Mouse (Mus musculus) hindbrain, embryonic 14.5 days (tissue): ENCODE data around the gene Zfp709. TPM values are rescaled to one million over a fixed set of nuclear protein-coding genes. Genes with fewer than 3 reads are reported as not detected.
A peak's percentile ranks its signal among the peaks of the same experiment; 100 is the strongest.
"Not testable (repeated sequence)": the region's sequence is repeated elsewhere in the genome, so short reads cannot be mapped to it uniquely, and the experiment has no call there.

ENCODE experiments used
- ATAC-seq: fragments of 200-750 bp; cut with Nextera tagmentation; 2 replicates; pipeline ENCODE4 v1.8.0; 2017; ENCODE audit warnings: moderate number of reproducible peaks, mild to moderate bottlenecking, moderate TSS enrichment, moderate library complexity; ENCODE audit not compliant: low FRiP score
- DNase-seq: peaks from one replicate; pipeline ENCODE4 v3.0.0-alpha.2; 2015; ENCODE audit warnings: low spot score
- H3K27ac ChIP-seq: fragments of 300-500 bp; sonication (generic); 2 replicates; pipeline ENCODE4 v1.5.1; 2014; ENCODE audit warnings: mild to moderate bottlenecking, moderate library complexity
- H3K27me3 ChIP-seq: fragments of 300-500 bp; sonication (generic); 2 replicates; pipeline ENCODE4 v1.6.1; 2014; ENCODE audit warnings: mild to moderate bottlenecking, low read length, mixed read lengths; ENCODE audit not compliant: control insufficient read depth, insufficient read depth
- H3K36me3 ChIP-seq: fragments of 300-500 bp; sonication (generic); replicated peaks from 2 replicates; pipeline ENCODE4 v1.6.1; 2014; ENCODE audit not compliant: control insufficient read depth, insufficient read depth
- H3K4me1 ChIP-seq: fragments of 300-500 bp; sonication (generic); replicated peaks from 2 replicates; pipeline ENCODE4 v1.6.1; 2014; ENCODE audit warnings: antibody characterized with exemption, low read length, mixed read lengths; ENCODE audit not compliant: control insufficient read depth, insufficient read depth
- H3K4me2 ChIP-seq: fragments of 300-500 bp; sonication (generic); replicated peaks from 2 replicates; pipeline ENCODE4 v1.6.1; 2014; ENCODE audit warnings: mild to moderate bottlenecking, moderate library complexity
- H3K4me3 ChIP-seq: fragments of 300-500 bp; sonication (generic); replicated peaks from 2 replicates; pipeline ENCODE4 v1.5.1; 2014; ENCODE audit warnings: mild to moderate bottlenecking, low read length
- H3K9ac ChIP-seq: fragments of 300-500 bp; sonication (generic); 2 replicates; pipeline ENCODE4 v1.6.1; 2014
- H3K9me3 ChIP-seq: fragments of 300-500 bp; sonication (generic); 2 replicates; pipeline ENCODE4 v1.6.1; 2016; ENCODE audit warnings: low read length; ENCODE audit not compliant: control insufficient read depth
- WGBS: fragments of 180-500 bp; shearing (Covaris S2); extraction: QIAGEN DNeasy Blood & Tissue Kit; methylation state at CpG from one replicate; pipeline ENCODE4 v1.1.7; 2014; 5-methylcytosine and 5-hydroxymethylcytosine counted together
- polyA plus RNA-seq: library from polyadenylated mRNA; unstranded; fragments of >200 nt; fragmentation: Nextera tagmentation; extraction: Ambion mirVana; gene quantifications from 2 replicates; pipeline ENCODE4 v1.2.1, GENCODE M21; 2014

Zfp709 gene
- 9.8 and 10.4 TPM in 2 replicates for polyA plus RNA-seq

DNA sequence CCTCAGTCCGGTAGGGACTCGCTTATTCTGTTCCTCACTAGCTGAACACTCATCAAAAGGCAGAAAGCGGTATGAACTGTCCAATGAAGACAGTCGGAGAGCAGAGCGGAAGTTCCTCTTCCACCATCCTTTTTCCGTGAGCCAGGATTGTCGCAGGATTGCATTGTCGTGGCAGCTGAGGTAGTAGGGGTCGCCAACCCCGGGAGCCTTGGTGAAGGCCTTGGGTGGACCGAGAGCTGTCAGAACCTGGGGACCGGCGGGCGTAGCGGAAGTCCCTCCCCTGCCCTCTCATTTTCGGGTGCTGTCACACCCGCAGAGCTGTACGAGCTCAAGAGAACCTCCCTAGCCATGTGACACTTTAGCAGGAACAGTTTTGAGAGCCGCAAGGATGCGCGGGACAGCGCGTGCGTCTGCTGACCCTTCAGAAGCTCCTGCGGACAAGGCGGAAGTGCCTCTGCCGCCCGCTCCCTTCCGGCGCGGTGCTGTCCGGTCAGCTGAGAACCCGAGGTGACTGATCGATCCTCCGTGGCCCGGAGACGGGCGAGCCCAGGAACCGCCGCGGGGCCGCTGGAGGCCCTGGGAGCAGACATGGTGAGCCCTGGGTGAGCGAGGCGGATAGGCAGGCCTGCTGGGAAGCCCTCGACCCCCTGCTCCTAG is at the start of gene Zfp709:
Gene Zfp709, plus strand, starts transcription at position 402 of the 657 bp plus-strand sequence.
- WGBS = 4% methylated on average over 41 of the region's 45 CpGs
- DNase-seq (peak; percentile 67), ATAC-seq (peak; percentile 95)
- Histone ChIP-seq H3K9me3 (peaks cover 23% of the 10 kb centered on the region), H3K9ac (peak within 1 kb of the TSS; percentile 81), H3K4me3 (peak within 1 kb of the TSS; percentile 57), H3K36me3 (0 out of 2 replicates have a peak, but pooled peaks cover 11% of the 10 kb centered on the region), H3K27ac (peak within 1 kb of the TSS; percentile 78), H3K27me3 (no peaks in the 10 kb centered on the region; the same call in 1 of the 2 replicates), H3K4me1 (peaks cover 10% of the 10 kb centered on the region; the same call in 1 of the 2 replicates), H3K4me2 (peak within 1 kb of the TSS; percentile 76)

- H3K9me3 ChIP-seq, DNase-seq, H3K4me3 ChIP-seq, H3K27me3 ChIP-seq, H3K9ac ChIP-seq, H3K4me2 ChIP-seq, H3K27ac ChIP-seq, H3K4me1 ChIP-seq, H3K36me3 ChIP-seq: not testable (repeated sequence)
- 82% methylated on average over 4 of the region's 4 CpGs for WGBS
- ATAC-seq = peak; percentile 48; the same call in 1 of the 2 replicates
Measured at GRCm38 (mm10) chr8:71838207-71838606, 43.6 kb upstream of the Zfp709 start.

DNA sequence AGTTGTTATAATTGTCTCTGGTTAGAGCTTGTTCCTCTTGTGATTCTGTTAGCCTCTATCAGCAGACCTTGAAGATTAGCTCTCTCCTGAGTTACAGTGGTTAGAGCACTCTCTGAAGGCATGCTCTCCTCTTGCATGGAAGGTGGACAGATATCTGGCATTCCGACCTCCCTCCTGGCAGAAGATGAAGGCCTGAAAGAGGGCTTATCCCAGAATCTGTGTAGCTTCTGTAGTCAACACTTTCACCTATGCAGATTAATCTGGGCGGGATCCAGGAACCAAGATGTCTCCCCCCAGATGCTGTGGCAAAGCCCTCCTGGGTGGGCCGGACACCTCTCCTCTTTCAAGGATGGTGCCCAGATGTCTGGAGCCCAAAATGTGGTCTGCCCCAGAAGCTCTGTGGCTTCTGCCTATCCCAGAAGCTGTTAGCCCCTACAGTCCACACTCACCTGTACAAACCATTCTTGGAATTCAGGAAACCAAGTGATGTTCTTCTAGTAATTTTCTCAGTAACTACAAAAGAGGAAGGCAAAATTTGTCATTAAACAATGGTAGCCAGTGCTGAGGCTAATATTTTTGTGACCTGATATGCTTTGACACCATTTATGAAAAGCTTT is 40.5 kb upstream of the Zfp709 start:
- ATAC-seq = 0 out of 2 replicates have a peak, but pooled peaks have one; percentile 27
- 92% methylated on average over 3 of the region's 3 CpGs for WGBS
- not testable (repeated sequence) for DNase-seq, H3K36me3 ChIP-seq, H3K4me2 ChIP-seq, H3K27me3 ChIP-seq, H3K27ac ChIP-seq, H3K4me3 ChIP-seq, H3K4me1 ChIP-seq, H3K9ac ChIP-seq, H3K9me3 ChIP-seq

DNA sequence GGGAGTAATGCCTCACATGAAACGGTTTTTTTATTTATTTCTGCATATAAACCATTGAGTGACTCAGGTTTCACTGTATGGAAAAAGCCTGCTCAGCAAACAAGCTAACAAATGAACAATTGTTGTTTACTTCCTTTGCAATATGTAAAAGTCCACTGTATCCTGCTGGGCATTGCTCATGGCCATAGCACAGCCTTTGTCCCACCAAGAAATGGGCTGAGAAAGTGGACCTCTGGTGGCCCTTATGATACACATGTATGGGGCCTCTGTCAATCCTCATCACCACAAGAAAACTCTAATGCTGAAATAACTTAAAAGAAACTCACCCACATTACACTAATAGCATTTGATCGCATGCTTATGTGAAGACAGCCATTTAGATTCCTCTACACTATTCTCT is 39.3 kb upstream of the Zfp709 start:
- H3K27ac ChIP-seq, ATAC-seq, H3K36me3 ChIP-seq, H3K27me3 ChIP-seq, H3K9me3 ChIP-seq, H3K4me1 ChIP-seq, H3K4me3 ChIP-seq, H3K4me2 ChIP-seq, H3K9ac ChIP-seq, DNase-seq: not testable (repeated sequence)
- 80% methylated on average over 2 of the region's 2 CpGs for WGBS

DNA sequence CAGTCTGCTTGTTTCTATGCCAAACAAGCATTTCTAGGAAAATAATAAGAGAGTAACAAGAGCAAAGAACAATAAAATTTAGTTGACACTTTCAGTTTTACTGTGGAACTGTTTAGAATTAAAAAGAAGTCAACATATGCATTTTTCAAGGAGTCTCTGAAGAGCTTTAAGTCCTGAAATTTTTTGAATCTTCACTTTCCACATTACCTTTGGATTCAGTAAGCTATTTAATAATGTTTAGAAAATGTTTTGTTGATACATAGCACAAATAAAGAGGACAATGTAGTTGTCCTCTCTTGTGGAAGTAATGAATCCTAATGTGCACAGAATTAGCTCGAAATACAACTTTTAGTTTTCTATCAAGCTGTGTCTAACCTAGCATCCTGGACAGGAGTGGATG is 37.4 kb upstream of the Zfp709 start:
- H3K4me1 ChIP-seq, H3K9ac ChIP-seq, H3K36me3 ChIP-seq, H3K27ac ChIP-seq, H3K4me2 ChIP-seq, ATAC-seq, DNase-seq, H3K4me3 ChIP-seq, H3K9me3 ChIP-seq, H3K27me3 ChIP-seq: not testable (repeated sequence)
- 74% methylated on average over 1 of the region's 1 CpGs for WGBS

GRCm38 (mm10) chr8:71845993-71846483 is 35.8 kb upstream of the Zfp709 start:
- 91% methylated on average over 1 of the region's 1 CpGs for WGBS
- not testable (repeated sequence) for H3K27ac ChIP-seq, DNase-seq, H3K27me3 ChIP-seq, H3K9ac ChIP-seq, H3K36me3 ChIP-seq, H3K4me3 ChIP-seq, H3K9me3 ChIP-seq, H3K4me1 ChIP-seq, H3K4me2 ChIP-seq
- 0 out of 2 replicates have a peak, but pooled peaks have one; percentile 34 for ATAC-seq

DNA sequence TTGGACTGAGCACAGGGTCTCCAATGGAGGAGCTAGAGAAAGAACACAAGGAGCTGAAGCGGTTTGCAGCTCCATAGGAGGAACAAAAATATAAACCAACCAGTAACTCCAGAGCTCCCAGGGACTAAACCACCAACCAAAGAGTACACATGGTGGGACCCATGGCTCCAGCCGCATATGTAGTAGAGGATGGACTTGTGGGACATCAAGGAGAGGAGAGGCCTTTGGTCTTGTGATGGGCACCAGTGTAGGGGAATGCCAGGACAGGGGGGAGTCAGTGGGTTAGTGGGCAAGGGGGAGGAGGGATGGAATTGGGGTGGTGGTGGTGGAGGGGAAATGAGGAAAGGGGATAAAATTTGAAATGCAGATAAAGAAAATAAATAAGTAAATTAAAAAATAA is 35.1 kb upstream of the Zfp709 start:
- H3K4me2 ChIP-seq, H3K27ac ChIP-seq, H3K9me3 ChIP-seq, H3K36me3 ChIP-seq, ATAC-seq, H3K9ac ChIP-seq, H3K4me3 ChIP-seq, H3K4me1 ChIP-seq, DNase-seq, H3K27me3 ChIP-seq: not testable (repeated sequence)
- 91% methylated on average over 2 of the region's 2 CpGs for WGBS

GRCm38 (mm10) chr8:71851014-71851413 is 30.8 kb upstream of the Zfp709 start:
- not testable (repeated sequence) for H3K36me3 ChIP-seq, H3K9me3 ChIP-seq, H3K27ac ChIP-seq, H3K4me3 ChIP-seq, ATAC-seq, H3K4me2 ChIP-seq, DNase-seq, H3K9ac ChIP-seq, H3K27me3 ChIP-seq, H3K4me1 ChIP-seq
- WGBS = 84% methylated on average over 1 of the region's 1 CpGs

GRCm38 (mm10) chr8:71853360-71853759 is 28.5 kb upstream of the Zfp709 start:
- not testable (repeated sequence) for H3K4me1 ChIP-seq, H3K9ac ChIP-seq, DNase-seq, H3K27me3 ChIP-seq, H3K4me2 ChIP-seq, H3K4me3 ChIP-seq, H3K9me3 ChIP-seq, ATAC-seq, H3K27ac ChIP-seq, H3K36me3 ChIP-seq
